Mouse (Mus musculus): Measurements from ENCODE around the gene Kank1.

The Kank1 gene

DNA sequence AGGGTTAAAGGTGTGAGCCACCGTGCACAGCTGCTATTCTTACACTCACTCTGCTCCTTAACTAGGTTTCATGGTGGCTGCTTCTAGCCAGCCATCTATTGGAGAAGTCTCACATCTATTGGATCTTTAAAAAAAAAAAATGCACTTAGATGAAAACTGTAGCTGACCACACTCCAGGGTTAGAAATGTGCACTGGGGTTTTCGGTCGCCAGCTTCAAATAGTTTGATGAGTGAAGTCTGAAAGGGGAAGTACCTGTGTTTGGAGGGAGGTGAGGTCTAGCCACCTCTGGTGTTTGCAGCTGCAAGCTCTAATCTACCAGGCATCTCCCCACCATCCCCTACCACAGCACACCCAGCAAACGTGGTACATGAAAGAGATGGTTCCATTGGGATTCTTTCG is 74.2 kb downstream of the Kank1 start:
- CTCF ChIA-PET: no interaction called here

DNA sequence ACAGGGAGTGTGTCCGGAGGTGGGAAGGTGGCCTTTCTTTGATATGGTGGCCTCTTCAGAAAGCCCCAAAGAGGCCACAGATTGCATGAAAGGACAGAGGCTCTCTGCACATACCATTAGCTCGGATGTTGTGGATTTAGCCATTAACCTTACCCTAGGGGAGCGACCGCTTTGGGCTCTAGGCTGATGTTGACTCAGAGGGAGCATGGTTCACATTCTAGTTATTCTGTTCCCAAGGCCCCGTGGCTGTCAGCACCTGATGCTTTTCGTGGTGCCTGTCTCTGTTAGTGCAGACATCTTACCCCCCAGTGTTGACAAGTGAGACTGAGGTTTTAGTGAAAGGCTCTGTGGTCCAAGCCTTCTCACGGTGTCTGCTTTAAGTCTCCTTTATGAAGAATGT is 74.9 kb downstream of the Kank1 start:
- CTCF ChIA-PET: no interaction called here

DNA sequence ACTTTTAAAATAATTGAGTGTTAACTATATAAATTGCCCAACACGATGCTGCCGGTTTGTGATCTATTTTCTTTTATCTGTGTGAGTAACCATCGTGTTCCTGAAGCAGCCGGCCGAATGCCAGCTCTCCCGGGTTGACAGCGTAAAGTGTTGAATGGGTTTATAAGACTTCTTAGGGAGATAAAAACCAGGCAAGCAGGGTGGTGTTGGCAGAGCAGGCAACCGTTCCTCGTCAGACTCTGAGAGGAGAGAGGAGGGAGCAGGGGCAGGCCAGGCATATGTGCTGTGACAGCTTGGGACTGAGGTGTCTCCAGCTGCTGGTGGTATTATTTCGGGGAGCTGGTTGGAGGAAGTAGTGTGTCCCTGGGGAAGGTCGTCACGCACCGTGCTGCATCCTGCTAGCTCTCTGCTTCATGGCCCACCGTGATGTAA is 78.7 kb downstream of the Kank1 start:
- CTCF ChIA-PET: interaction anchor here (0.9 kb wide), 1 partner anchor 19 kb away, joined by 3 read pairs; no protein-coding TSS in a partner anchor

DNA sequence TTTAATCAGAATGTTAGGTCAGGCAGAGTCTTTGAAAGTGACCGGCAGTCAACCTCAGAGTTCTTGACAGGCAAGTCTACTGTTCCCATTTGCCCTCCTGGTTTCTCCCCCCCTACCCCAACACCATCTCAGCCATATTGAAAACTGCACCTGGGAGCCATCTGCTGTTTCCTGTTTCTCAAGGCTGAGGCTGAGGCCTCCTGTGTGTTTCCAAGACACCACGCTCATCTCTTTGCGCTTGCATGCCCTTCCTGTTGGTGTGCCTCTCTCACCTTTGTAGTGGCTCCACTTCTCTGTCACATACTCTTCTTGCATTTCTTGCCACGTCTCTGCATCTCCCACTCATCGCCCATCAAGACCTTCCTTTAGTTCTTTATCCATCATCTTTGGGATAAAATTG is 79.2 kb downstream of the Kank1 start:
- CTCF ChIA-PET: interaction anchor here (0.9 kb wide), 1 partner anchor 19 kb away, joined by 3 read pairs; no protein-coding TSS in a partner anchor

DNA sequence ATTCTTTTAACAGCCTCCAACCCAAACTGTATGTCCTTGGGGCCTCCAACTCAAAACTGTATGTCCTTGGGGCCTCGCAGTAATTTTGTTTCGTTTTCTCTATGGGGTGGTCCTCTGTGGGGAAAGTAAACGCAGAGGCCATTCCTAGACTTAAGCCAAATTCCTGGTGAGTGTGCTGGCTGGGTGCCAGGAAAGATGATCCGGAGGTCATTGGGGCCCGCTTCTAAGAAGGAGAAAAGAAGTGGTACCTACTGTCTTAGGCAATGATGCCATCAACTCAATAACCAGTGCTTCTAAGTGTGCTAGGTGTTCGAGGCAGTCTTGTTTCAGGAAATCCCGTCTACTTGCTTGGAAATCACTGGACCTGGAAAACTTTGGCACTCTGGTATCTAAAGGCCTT is 87.5 kb downstream of the Kank1 start:
- CTCF ChIA-PET: no interaction called here

DNA sequence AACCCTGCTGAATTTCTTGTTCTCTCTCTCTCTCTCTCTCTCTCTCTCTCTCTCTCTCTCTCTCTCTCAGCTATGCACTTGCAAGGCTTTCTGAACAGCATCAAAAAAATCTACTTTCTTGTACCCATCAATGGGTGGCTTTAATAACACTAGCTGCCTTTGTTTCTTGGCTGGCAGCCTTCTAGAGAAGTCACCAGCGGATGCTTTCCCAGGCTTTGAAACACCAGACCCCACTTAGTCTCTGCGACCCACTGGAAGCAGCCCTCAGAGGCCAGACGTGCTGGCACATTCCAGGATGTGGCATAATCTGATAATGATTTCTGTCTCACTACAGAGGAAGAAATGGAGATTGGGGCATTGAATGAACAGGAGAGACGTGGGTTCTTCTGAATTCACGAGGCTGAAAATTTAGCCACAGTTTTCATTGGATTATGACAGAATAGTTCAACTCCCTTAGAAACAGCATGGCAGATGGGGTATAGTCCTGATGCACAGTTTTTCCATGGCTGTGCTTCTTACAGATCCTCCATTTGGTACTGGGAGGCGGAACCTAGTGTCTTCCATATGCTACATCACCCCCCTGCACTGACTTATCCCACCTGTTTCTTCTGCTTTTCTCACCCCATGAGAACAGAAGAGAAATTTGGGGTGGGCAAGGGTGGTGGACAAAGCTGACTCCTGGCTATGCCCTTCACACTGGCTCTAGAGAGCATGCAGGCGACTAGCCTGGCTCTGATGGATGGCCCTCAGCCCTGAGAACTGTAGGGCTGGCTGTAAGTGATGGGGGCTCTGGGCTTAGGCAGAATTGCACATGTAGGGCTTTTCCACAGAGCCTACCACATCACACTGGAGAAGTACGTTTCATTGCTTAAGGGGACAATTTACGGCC is 88.6 kb downstream of the Kank1 start:
- CTCF ChIA-PET: no interaction called here

DNA sequence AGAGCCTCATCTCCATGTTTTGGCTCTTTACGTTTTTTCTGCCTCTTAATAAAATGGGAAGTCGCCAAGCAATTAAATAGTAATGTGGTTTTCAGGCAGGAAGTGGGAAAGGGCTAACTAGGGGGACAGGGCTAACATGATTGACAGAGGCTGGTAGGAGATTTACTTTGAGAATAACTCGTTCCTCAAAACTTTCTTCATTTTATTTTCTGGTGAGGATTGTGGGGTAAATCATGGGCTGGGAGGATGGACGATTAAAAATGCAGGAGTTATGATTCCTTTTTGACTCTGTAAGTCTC is 89.2 kb downstream of the Kank1 start:
- CTCF ChIA-PET: no interaction called here

DNA sequence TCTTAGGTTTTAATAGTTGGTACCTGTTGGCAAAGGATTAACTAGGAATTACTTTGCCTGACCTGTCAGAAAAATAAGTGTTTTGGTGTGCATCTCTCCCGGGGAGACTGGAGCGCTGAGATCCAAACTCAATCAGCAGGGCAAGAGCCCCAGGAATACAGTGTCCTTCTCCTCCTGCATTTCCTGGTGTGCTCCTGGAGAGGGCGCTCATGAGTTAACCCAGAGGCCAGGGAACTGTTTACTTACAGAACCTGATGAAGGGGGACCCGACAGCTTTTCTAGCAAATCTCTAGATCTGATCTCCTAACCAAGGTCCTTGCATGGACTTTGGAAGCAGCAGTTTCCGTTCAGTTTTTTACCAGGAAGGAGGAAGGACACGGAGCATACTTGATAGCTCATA is 90.9 kb downstream of the Kank1 start:
- CTCF ChIA-PET: no interaction called here

DNA sequence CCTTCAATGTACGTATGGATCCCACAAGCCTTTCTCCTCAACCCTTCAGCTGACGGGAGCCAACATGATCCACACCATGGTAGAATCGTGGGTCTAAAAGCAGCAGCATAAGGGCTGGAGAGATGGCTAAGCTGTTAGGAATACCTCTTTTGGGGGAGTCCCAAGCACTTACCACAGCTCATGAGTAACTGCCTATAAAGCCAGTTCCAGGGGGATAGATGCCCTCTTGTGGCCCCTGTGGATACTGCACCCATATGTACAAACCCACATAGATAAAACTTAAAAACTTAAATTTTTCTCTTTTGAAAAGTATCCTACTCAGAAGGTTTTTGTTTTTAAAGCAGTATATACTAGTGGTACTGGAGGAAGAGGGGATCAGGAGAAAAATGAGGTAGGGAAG is 97.6 kb downstream of the Kank1 start:
- CTCF ChIA-PET: interaction anchor here (0.6 to 0.7 kb wide), 2 partner anchors 18 to 1127 kb away, joined by 3 to 5 read pairs; no protein-coding TSS in a partner anchor

DNA sequence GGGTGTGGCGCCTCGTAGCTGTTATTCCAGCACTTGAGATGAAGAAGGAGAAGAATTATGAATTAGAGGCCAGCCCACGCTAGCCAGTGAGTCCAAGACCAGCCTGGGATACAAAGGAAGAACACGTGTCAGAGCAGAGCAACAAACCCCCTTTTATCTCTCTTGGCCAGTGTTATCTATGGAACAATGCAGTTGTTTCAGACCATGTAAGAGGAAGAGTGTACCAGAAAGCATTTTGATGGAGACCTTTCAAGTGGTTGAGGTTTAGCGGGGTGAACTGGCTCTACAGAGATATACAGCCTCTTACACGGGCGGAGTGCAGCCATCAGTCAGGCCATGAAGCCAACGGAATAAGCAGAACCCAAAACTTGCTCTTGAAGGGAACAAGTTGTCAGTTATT is 100.0 kb downstream of the Kank1 start:
- CTCF ChIA-PET: interaction anchor here (0.7 kb wide), 1 partner anchor 235 kb away, joined by 3 read pairs; no protein-coding TSS in a partner anchor

DNA sequence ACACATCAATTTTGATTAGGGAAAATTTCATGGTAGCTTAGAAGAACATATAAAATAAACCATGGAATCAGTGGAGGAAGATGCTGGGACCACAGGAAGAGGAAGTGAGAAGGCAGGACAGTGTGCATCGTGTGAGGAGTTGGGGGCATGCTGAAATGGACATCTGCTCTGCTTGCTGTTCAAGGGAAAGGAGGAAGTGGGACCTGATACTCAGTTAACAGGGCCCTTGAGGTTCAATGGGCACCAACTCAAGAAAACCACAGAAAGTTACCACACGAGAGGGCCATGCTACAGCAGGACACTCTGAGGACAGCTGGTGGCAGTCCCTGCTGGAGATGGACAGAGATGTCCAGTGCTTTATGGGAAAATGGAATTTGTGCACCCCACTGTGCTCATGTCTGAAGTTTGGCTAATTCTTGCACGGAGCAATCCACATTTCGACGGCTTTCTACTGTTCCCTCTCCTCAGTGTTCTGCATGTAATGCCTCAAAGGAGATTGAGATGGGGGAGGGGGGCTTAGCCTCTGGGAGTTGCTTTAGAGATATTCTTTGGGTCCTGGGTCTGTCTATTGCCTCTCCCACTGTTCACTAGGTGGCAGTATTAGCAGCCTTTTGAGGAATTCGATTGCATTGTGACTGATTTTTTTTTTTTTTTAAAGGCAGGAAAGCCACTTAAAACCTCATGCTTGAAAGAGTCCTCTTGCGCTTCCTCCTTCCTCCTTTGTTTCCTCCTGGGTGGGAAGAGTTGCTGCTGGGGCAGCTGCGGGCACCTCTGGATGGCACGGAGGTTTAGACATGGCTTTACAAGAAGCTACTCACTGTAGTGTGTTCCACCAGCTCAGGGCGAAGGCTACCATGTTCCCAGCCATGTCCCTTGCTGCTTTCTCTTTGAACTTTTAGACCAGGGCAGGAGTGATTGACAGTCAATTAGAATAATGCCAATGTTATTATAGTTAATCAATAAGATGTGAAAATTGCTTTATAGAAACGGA is 104.2 kb downstream of the Kank1 start:
- CTCF ChIA-PET: no interaction called here

DNA sequence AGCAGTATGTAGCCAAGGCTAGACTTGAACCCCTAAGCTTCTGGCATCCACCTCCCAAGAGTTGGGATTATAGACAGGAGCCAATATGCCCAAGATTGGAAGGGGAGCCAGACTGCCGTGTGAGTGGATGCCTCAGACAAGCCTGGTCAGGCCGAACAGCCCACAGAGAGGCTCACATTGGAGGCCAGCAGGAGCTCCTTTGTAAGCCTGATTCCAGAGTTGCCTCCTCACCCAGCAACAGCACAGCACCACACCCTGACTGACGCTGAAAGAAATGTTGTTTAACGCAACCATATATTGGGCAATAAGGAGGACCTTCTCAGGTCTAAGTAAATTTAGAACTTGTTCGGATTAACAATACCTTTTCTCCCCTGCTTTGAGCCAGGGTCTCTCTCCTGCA is 105.3 kb downstream of the Kank1 start:
- CTCF ChIA-PET: no interaction called here

DNA sequence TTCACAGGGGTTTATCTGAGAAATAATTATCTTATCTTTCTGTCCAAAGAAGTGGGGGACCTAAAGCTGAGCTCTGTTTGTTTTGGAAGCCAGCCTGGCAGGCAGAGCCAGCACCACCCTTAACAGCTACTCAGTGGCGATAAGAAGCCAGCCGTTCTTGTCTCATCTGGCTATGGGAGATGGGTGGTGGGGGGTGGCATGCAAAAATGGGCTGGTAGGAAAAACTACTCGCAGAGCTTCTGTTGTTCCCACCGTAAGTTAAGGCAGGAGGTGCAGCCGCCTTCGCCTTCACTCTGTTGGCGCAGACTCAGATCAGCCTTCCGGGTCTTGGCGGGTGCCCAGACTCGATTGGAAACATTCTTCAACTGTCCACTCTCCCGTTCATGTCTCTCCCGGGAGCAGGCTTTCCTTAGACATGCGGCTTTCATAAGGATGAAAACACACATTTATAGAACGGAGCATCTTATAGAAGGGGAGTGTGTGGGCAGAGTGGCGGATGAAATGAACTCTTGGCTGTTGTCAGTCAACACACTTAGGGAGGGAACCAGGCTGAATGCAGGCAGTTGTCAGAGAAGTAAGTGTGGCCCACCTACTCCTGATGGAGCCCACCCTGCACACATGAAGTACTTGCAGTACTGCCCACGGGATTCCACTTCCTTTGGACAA is 107.0 kb downstream of the Kank1 start:
- CTCF ChIA-PET: no interaction called here

DNA sequence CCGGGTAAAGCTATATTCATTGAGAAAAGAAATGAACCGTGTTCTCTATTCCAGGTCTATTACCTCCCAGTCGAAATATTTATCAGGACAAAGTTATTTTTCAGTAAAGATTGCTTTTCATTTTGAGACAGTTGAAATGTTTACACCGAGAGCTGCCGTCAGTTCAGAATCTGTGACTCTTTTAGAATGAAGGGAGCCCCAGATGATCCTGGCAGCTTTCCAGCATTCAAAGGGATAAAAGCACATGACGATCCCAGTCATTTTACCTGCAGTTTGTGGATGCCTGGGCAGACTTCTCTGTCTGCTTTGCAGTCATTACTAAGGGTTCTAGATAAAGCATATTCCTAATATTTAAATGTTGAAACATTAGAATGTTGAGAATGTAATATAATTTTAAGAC is 107.6 kb downstream of the Kank1 start:
- CTCF ChIA-PET: interaction anchor here (0.5 to 0.7 kb wide), 2 partner anchors 13 to 36 kb away, joined by 3 to 15 read pairs; no protein-coding TSS in a partner anchor

DNA sequence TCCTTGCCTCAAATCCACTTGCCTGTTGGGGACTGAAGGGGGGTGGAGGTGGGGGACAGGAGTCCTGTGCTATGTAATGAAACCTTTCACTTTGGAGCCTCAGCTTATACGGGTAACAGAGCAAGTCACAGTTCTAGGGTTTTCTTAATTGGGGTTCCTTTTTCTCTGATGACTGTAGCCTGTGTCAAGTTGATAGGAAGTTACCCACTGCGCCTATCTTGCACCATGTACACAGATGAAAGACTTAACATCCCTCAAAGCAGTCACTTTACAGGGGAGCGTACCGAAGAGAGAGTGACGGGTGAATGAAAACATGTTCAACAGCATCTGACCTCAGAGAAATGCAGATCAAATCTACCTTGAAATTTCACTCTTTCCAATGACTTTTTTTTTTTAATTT is 109.2 kb downstream of the Kank1 start:
- CTCF ChIA-PET: no interaction called here

DNA sequence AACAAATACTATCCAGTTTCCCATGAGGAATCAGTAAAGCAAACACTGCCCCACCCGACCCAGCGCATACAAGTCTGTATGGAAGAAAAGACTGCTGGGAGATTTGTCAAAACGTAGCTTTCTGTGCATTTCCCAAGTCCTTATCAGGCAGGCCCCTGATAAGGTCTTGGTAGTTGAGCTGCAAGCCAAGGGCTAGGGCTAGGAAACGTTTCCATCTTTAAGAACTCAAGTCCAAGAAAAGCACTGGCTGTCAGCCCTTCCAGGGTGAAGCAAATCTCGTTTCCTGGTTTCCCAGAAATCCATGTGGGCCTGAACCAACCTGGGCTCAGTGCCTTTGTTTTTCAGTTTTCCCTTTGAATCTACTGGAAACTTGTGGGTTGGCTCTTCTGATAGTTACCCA is 110.7 kb downstream of the Kank1 start:
- CTCF ChIA-PET: no interaction called here

DNA sequence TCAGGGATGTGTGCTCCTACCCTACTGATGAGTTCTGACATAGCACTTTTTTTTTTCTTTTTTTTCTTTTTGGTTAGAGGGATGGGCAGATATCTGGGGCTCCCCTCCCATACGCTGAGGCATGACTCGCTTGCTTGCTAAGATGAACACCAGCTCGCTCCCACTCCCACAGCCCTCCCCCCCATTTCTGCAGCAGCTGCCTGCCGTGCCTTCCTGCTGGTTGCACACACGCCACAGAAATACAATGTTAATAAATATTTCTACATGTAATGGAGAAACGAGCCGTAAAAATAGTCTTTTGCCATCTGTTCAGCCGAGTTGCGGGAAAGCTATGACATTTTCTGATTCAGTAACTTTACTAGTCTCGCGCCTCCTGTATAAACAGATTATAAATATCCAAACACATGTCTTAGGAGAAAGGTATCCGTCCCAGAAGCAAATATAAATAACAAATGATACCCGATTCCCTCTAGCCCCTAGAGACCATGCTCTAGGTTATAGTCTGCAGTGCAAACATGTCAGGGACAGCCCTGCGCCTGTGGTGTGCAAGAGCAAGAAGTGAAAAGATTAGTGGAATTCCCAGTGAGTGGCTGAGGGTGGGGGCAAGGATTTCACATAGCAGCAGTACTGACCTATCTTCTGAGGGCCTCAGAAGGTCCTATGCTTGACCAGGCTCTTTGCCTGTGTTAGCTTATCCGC is 114.6 kb downstream of the Kank1 start:
- CTCF ChIA-PET: no interaction called here

DNA sequence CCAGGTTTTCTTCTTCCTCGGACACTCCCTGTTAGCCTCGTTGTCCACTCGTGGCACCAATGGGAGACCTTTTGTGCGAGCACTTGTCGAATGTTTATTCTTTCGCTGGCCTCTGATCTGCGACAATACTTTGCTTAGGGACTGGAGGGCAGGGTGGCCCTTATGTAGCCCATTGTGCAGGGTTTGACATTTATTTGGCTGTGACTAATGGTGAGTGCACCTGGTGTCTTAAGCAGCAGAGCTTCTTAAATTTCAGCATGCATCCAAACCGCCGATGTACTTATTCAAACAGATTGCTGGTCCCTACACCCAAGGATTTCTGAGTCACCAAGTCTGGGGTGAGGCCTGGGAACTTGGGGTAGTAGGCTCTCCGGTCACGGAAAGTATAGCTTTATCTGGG is 120.3 kb downstream of the Kank1 start:
- CTCF ChIA-PET: interaction anchor here (0.6 kb wide), 1 partner anchor 12 kb away, joined by 15 read pairs; no protein-coding TSS in a partner anchor

DNA sequence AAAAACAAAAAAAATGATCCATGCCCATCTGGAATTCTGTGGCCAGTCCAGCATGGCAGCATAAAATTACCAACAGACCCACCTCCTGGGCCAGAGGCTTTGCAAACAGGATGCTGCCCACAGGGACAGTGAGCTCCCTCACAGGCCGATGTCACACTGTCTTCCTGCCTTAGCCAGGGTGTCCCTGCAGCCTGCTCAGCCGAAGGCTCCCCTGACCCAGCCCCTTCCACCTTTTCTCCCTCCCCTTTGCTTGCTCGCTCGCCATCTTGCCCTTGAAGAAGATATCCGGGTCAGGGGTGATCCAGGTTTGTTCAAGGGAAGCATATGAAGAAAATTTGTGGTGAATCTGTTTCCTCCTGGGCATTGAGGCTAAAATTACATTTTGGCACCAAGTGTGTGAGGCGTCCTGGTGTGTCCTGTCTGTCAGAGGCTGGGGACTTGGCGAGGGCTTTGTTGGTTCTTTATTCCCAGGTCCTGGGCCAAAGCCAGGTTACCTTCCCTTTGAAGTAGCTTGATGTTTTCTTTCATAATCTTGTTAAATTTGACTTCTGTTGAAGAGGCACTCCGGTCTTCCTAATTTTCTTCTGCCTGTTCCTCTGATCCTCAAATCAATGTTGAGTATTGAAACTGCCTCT is 121.8 kb downstream of the Kank1 start:
- CTCF ChIA-PET: interaction anchor here (0.6 kb wide), 1 partner anchor 86 kb away, joined by 6 read pairs; no protein-coding TSS in a partner anchor

DNA sequence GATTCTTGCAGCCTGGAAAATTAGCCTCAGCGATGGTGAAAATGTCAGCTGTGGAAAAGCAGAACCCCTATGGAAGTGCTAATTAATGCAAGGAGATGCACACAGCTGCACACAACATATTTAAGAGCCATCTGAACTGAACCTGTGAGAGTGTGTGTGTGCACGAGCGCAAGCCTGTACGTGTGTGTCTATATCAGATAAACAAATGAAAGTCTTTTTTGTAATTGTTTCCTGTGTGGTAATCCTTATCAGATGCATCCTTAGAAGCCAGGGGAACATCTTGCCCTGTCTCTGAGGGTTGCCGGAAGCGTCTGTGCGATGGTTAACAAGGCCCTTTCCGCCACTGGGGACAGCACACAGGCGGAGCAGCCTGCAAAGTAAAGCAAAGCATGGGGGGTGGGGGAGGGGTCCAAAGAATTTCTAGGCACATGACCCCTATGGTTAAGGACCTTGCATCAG is 123.8 kb downstream of the Kank1 start:
- CTCF ChIA-PET: no interaction called here

DNA sequence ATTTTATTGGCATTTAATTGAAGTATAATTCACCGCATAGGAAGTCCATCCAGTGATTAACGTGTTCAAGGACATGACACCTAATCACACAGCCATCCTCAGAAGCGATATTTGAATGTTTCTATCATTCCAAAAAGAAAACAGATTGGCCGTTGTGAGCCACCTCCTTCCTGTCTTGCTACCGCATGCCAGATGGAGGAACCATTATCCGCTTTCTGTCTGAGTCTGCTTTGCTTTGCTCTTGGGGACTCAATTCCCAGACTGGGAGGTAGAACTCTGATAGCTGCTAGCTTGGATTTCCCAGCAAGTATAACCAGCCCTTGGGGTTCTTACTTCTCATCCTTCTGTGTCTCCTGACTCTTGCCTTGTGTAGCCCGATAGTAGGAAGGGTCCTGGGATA is 125.2 kb downstream of the Kank1 start:
- CTCF ChIA-PET: no interaction called here

Data from spleen, embryonic (tissue).